ENCODE assay signal across 8 mouse cellular contexts in genomic region chr8:121262728-121263389, GRCm38 (mm10).
DNase-seq lines count a peak whose midpoint lies in the region; ATAC-seq and TF ChIP-seq lines count a peak whose summit lies in the region.

No protein-coding gene starts in this region.

- H3K27ac ChIP-seq in brown adipose tissue, adult 24 weeks (replicated peaks; ENCODE audit: low read depth, low read length) = peak overlapping the region; percentile 32
- H3K27ac ChIP-seq in kidney, adult 2 months (ENCODE audit: insufficient read depth, low read depth, low read length) = peak overlapping the region; percentile 39
- H3K27ac ChIP-seq in lung, embryonic 15.5 days = peak overlapping the region; percentile 41
- no peak overlapping the region for H3K27ac ChIP-seq in hindbrain, embryonic 12.5 days
- H3K27ac ChIP-seq in thymus, adult 2 months (ENCODE audit: control insufficient read depth, insufficient read depth, low read length) = no peak overlapping the region
- no peak overlapping the region for H3K27ac ChIP-seq in hindbrain, postnatal 0 days

- 0 out of 2 replicates have a peak, but pooled peaks have one; percentile 47 for ATAC-seq in lung, embryonic 15.5 days (ENCODE audit: borderline replicate concordance, extremely low read depth, low FRiP score, low TSS enrichment)
- ATAC-seq in hindbrain, embryonic 12.5 days (ENCODE audit: low FRiP score) = no peak
- no peak for ATAC-seq in hindbrain, postnatal 0 days

- no peak overlapping the region for H3K9ac ChIP-seq in lung, embryonic 15.5 days
- no peak overlapping the region for H3K9ac ChIP-seq in hindbrain, embryonic 12.5 days
- no peak overlapping the region for H3K9ac ChIP-seq in hindbrain, postnatal 0 days (replicated peaks; ENCODE audit: low read length)

- no peaks in the 10 kb centered on the region for H3K36me3 ChIP-seq in kidney, adult 2 months (ENCODE audit: control insufficient read depth, insufficient read depth, low read length)
- H3K36me3 ChIP-seq in lung, embryonic 15.5 days = no peaks in the 10 kb centered on the region
- H3K36me3 ChIP-seq in hindbrain, embryonic 12.5 days = no peaks in the 10 kb centered on the region
- H3K36me3 ChIP-seq in thymus, adult 2 months (ENCODE audit: control insufficient read depth, insufficient read depth, low read length) = no peaks in the 10 kb centered on the region
- H3K36me3 ChIP-seq in hindbrain, postnatal 0 days (ENCODE audit: insufficient read depth, low read length) = no peaks in the 10 kb centered on the region

- no peak for TF ChIP-seq POLR2A in kidney, adult 2 months (IDR thresholded peaks at IDR 0.05; ENCODE audit: low read depth, low read length)
- TF ChIP-seq POLR2A in thymus, adult 2 months (IDR thresholded peaks at IDR 0.05; ENCODE audit: control insufficient read depth, extremely low read depth, insufficient read depth, low read length, poor library complexity) = no peak

- no peak for TF ChIP-seq CTCF in kidney, adult 2 months (conservative IDR thresholded peaks at IDR 0.05; ENCODE audit: insufficient read depth, insufficient read length, low read depth, low read length)
- TF ChIP-seq CTCF in thymus, adult 2 months (IDR thresholded peaks at IDR 0.05; ENCODE audit: borderline replicate concordance, control insufficient read depth, extremely low read depth, insufficient read depth, low read length, poor library complexity) = no peak
- no peak for TF ChIP-seq CTCF in hindbrain, postnatal 0 days (IDR thresholded peaks at IDR 0.05; ENCODE audit: low read depth)

- peak overlapping the region; percentile 27; the same call in 1 of the 2 replicates for H3K4me2 ChIP-seq in lung, embryonic 15.5 days
- no peak overlapping the region for H3K4me2 ChIP-seq in hindbrain, embryonic 12.5 days (replicated peaks)
- no peak overlapping the region for H3K4me2 ChIP-seq in hindbrain, postnatal 0 days (ENCODE audit: low read depth, low read length)

- peaks cover 12% of the 10 kb centered on the region for H3K4me1 ChIP-seq in brown adipose tissue, adult 24 weeks (ENCODE audit: control insufficient read depth, insufficient read depth, insufficient read length, low read length)
- peaks cover 5% of the 10 kb centered on the region for H3K4me1 ChIP-seq in kidney, adult 2 months (ENCODE audit: control insufficient read depth, insufficient read depth, low read length)
- H3K4me1 ChIP-seq in lung, embryonic 15.5 days = peaks cover 34% of the 10 kb centered on the region
- peaks cover 16% of the 10 kb centered on the region for H3K4me1 ChIP-seq in hindbrain, embryonic 12.5 days
- no peaks in the 10 kb centered on the region for H3K4me1 ChIP-seq in thymus, adult 2 months (replicated peaks; ENCODE audit: control insufficient read depth, insufficient read depth, low read length)
- no peaks in the 10 kb centered on the region for H3K4me1 ChIP-seq in hindbrain, postnatal 0 days (ENCODE audit: insufficient read depth, low read length)

- no peaks in the 10 kb centered on the region for H3K27me3 ChIP-seq in kidney, adult 2 months (replicated peaks; ENCODE audit: control insufficient read depth, insufficient read depth, low read length)
- H3K27me3 ChIP-seq in lung, embryonic 15.5 days = peaks cover 10% of the 10 kb centered on the region; the same call in 1 of the 2 replicates
- peaks cover 13% of the 10 kb centered on the region for H3K27me3 ChIP-seq in hindbrain, embryonic 12.5 days
- no peaks in the 10 kb centered on the region; the same call in 1 of the 2 replicates for H3K27me3 ChIP-seq in thymus, adult 2 months (ENCODE audit: control insufficient read depth, insufficient read depth, low read length)
- H3K27me3 ChIP-seq in hindbrain, postnatal 0 days (ENCODE audit: insufficient read depth, low read length) = no peaks in the 10 kb centered on the region

- no peaks in the 10 kb centered on the region for H3K9me3 ChIP-seq in lung, embryonic 15.5 days
- H3K9me3 ChIP-seq in hindbrain, embryonic 12.5 days (replicated peaks) = no peaks in the 10 kb centered on the region
- H3K9me3 ChIP-seq in hindbrain, postnatal 0 days (ENCODE audit: low read length) = no peaks in the 10 kb centered on the region

- WGBS in kidney, adult 2 months = 43% methylated on average over 21 of the region's 21 CpGs
- 39% methylated on average over 21 of the region's 21 CpGs for WGBS in lung, embryonic 15.5 days
- WGBS in hindbrain, embryonic 12.5 days = 80% methylated on average over 21 of the region's 21 CpGs
- WGBS in thymus, adult 2 months = 33% methylated on average over 21 of the region's 21 CpGs
- WGBS in hindbrain, postnatal 0 days = 76% methylated on average over 21 of the region's 21 CpGs

- H3K4me3 ChIP-seq in brown adipose tissue, adult 24 weeks (ENCODE audit: insufficient read depth, low read depth, low read length) = 0 out of 2 replicates have a peak overlapping the region, but pooled peaks have one; percentile 9
- H3K4me3 ChIP-seq in kidney, adult 2 months (ENCODE audit: insufficient read depth, low read depth, low read length) = peak overlapping the region; percentile 9; the same call in 1 of the 2 replicates
- no peak overlapping the region for H3K4me3 ChIP-seq in lung, embryonic 15.5 days
- H3K4me3 ChIP-seq in hindbrain, embryonic 12.5 days = no peak overlapping the region
- no peak overlapping the region for H3K4me3 ChIP-seq in thymus, adult 2 months (ENCODE audit: control insufficient read depth, insufficient read depth, low read length)
- no peak overlapping the region for H3K4me3 ChIP-seq in hindbrain, postnatal 0 days (ENCODE audit: low read length)

- peak; percentile 36 for DNase-seq in gastrocnemius, postnatal 25 days
- DNase-seq in kidney, adult 2 months = peak; percentile 89
- DNase-seq in frontal cortex, postnatal 36 days (ENCODE audit: low spot score in 2 of 2) = no peak
- no peak for DNase-seq in thymus, adult 2 months
- DNase-seq in hindbrain, postnatal 0 days (ENCODE audit: low spot score) = no peak

Comparison
In these comparisons a context has a peak if more than half of its experiments do, and no peak if none do; other contexts are left out.
1. H3K27ac ChIP-seq: peak in brown adipose tissue, adult 24 weeks (single experiment), kidney, adult 2 months (single experiment) and lung, embryonic 15.5 days (single experiment); none in hindbrain, embryonic 12.5 days (single experiment), thymus, adult 2 months (single experiment) and hindbrain, postnatal 0 days (single experiment).
2. H3K4me3 ChIP-seq: peak in brown adipose tissue, adult 24 weeks (single experiment) and kidney, adult 2 months (single experiment); none in lung, embryonic 15.5 days (single experiment), hindbrain, embryonic 12.5 days (single experiment), thymus, adult 2 months (single experiment) and hindbrain, postnatal 0 days (single experiment).
3. DNase-seq: peak in gastrocnemius, postnatal 25 days (single experiment) and kidney, adult 2 months (single experiment); none in frontal cortex, postnatal 36 days (0 of 2), thymus, adult 2 months (single experiment) and hindbrain, postnatal 0 days (single experiment).